ENCODE assay signal across 8 mouse cellular contexts in genomic region chr9:21960558-21961208, GRCm38 (mm10). TPM values are rescaled to one million over a fixed set of nuclear protein-coding genes. Genes with fewer than 3 reads are reported as not detected.
DNase-seq lines count a peak whose midpoint lies in the region; ATAC-seq and TF ChIP-seq lines count a peak whose summit lies in the region.

No protein-coding gene starts in this region.

- peaks cover 13% of the 10 kb centered on the region for H3K36me3 ChIP-seq in kidney, embryonic 15.5 days

- no peaks in the 10 kb centered on the region for H3K9me3 ChIP-seq in kidney, embryonic 15.5 days (replicated peaks)

- no peak for TF ChIP-seq CTCF in gastrocnemius, adult 2 months (IDR thresholded peaks at IDR 0.05)

- intact Hi-C loops in gastrocnemius, adult 2 months (cut with DNase I): no loop called here

- peaks cover 12% of the 10 kb centered on the region for H3K4me1 ChIP-seq in brown adipose tissue, adult 24 weeks (ENCODE audit: control insufficient read depth, insufficient read depth, insufficient read length, low read length)
- peaks cover 56% of the 10 kb centered on the region for H3K4me1 ChIP-seq in kidney, embryonic 15.5 days

- 13% methylated on average over 26 of the region's 26 CpGs for WGBS in kidney, embryonic 15.5 days

- H3K4me3 ChIP-seq in gastrocnemius, adult 2 months: no peak overlapping the region
- H3K4me3 ChIP-seq in brown adipose tissue, adult 24 weeks (ENCODE audit: insufficient read depth, low read depth, low read length): no peak overlapping the region
- H3K4me3 ChIP-seq in kidney, embryonic 15.5 days (replicated peaks): peak overlapping the region; percentile 52

- H3K9ac ChIP-seq in kidney, embryonic 15.5 days: no peak overlapping the region

- ATAC-seq in kidney, embryonic 15.5 days (replicated peaks; ENCODE audit: low FRiP score): no peak
- ATAC-seq in CD4-positive, CD25-positive, alpha-beta regulatory T cell, adult 4 months: no peak

- peak overlapping the region; percentile 12; the same call in 1 of the 2 replicates for H3K27ac ChIP-seq in gastrocnemius, adult 2 months
- H3K27ac ChIP-seq in brown adipose tissue, adult 24 weeks (replicated peaks; ENCODE audit: low read depth, low read length): peak overlapping the region; percentile 4; the same call in 1 of the 2 replicates
- H3K27ac ChIP-seq in kidney, embryonic 15.5 days: peak overlapping the region; percentile 56

- peak overlapping the region; percentile 90 for H3K4me2 ChIP-seq in kidney, embryonic 15.5 days

- no peak for DNase-seq in gastrocnemius, adult 2 months
- DNase-seq in gastrocnemius, adult 18-20 months (ENCODE audit: low spot score): no peak
- peak; percentile 50 for DNase-seq in lung, postnatal 14 days
- DNase-seq in thymus, adult 18-20 months: no peak
- no peak for DNase-seq in spleen, postnatal 4 days (ENCODE audit: low spot score in 2 of 2)

- peaks cover 15% of the 10 kb centered on the region for H3K27me3 ChIP-seq in kidney, embryonic 15.5 days

RNA-seq across cellular contexts. Expression of gene Epor, which starts 2.6 kb away (rescaled TPM):
- under 1 TPM; 0.23 to 0.25 TPM for total RNA-seq in gastrocnemius, adult 2 months (2021)
- total RNA-seq in gastrocnemius, adult 18-20 months (2021): under 1 TPM in 1 of 2 experiments, not detected in 1; 0.21 TPM
- 1.3 and 1.7 TPM in 2 replicates for polyA plus RNA-seq in brown adipose tissue, adult 24 weeks (2012; ENCODE audit: insufficient read depth, insufficient read length, missing spikeins)
- 12.1 and 15.2 TPM in 2 replicates for polyA plus RNA-seq in kidney, embryonic 15.5 days (2015; fragmentation: Nextera tagmentation; extraction: Ambion mirVana)
- not detected for polyA plus RNA-seq in CD4-positive, CD25-positive, alpha-beta regulatory T cell, adult 4 months (2017; shearing (Covaris generic))

RNA-seq across cellular contexts. Expression of gene Swsap1, which starts 5.1 kb away (rescaled TPM):
- 1 to 10 TPM; 1.7 to 3.1 TPM for total RNA-seq in gastrocnemius, adult 2 months (2021)
- 1 to 10 TPM; 2.1 to 2.3 TPM for total RNA-seq in gastrocnemius, adult 18-20 months (2021)
- polyA plus RNA-seq in brown adipose tissue, adult 24 weeks (2012; ENCODE audit: insufficient read depth, insufficient read length, missing spikeins): 11.6 and 15.4 TPM in 2 replicates
- 7.9 and 12.6 TPM in 2 replicates for polyA plus RNA-seq in kidney, embryonic 15.5 days (2015; fragmentation: Nextera tagmentation; extraction: Ambion mirVana)
- polyA plus RNA-seq in CD4-positive, CD25-positive, alpha-beta regulatory T cell, adult 4 months (2017; shearing (Covaris generic)): 10 to 100 TPM in 1 of 2 experiments, 1 to 10 TPM in 1; 3.2 to 13.5 TPM

RNA-seq across cellular contexts. Expression of gene Plppr2, which starts 23.9 kb away (rescaled TPM):
- total RNA-seq in gastrocnemius, adult 2 months (2021): under 1 TPM; 0.36 to 0.98 TPM
- under 1 TPM; 0.50 to 0.81 TPM for total RNA-seq in gastrocnemius, adult 18-20 months (2021)
- polyA plus RNA-seq in brown adipose tissue, adult 24 weeks (2012; ENCODE audit: insufficient read depth, insufficient read length, missing spikeins): 1.9 and 2.0 TPM in 2 replicates
- 7.9 and 11.3 TPM in 2 replicates for polyA plus RNA-seq in kidney, embryonic 15.5 days (2015; fragmentation: Nextera tagmentation; extraction: Ambion mirVana)
- polyA plus RNA-seq in CD4-positive, CD25-positive, alpha-beta regulatory T cell, adult 4 months (2017; shearing (Covaris generic)): under 1 TPM; 0.28 to 0.90 TPM

RNA-seq across cellular contexts. Expression of gene Rgl3, which starts 28.6 kb away (rescaled TPM):
- under 1 TPM; 0.28 to 0.69 TPM for total RNA-seq in gastrocnemius, adult 2 months (2021)
- total RNA-seq in gastrocnemius, adult 18-20 months (2021): under 1 TPM; 0.39 to 0.55 TPM
- polyA plus RNA-seq in brown adipose tissue, adult 24 weeks (2012; ENCODE audit: insufficient read depth, insufficient read length, missing spikeins): 9.2 and 10.4 TPM in 2 replicates
- 23.7 and 24.5 TPM in 2 replicates for polyA plus RNA-seq in kidney, embryonic 15.5 days (2015; fragmentation: Nextera tagmentation; extraction: Ambion mirVana)
- not detected for polyA plus RNA-seq in CD4-positive, CD25-positive, alpha-beta regulatory T cell, adult 4 months (2017; shearing (Covaris generic))

RNA-seq across cellular contexts. Expression of gene Tmem205, which starts 33.3 kb away (rescaled TPM):
- 10 to 100 TPM; 11.6 to 11.8 TPM for total RNA-seq in gastrocnemius, adult 2 months (2021)
- 10 to 100 TPM; 10.5 to 13.8 TPM for total RNA-seq in gastrocnemius, adult 18-20 months (2021)
- 204 and 213 TPM in 2 replicates for polyA plus RNA-seq in brown adipose tissue, adult 24 weeks (2012; ENCODE audit: insufficient read depth, insufficient read length, missing spikeins)
- 59.2 and 61.0 TPM in 2 replicates for polyA plus RNA-seq in kidney, embryonic 15.5 days (2015; fragmentation: Nextera tagmentation; extraction: Ambion mirVana)
- 1 to 10 TPM; 8.0 to 8.7 TPM for polyA plus RNA-seq in CD4-positive, CD25-positive, alpha-beta regulatory T cell, adult 4 months (2017; shearing (Covaris generic))

Comparison
In these comparisons a context has a peak if more than half of its experiments do, and no peak if none do; other contexts are left out.
1. H3K27ac ChIP-seq: peak in every context shown above with its lines; median percentile 56 in kidney, embryonic 15.5 days; 12 in gastrocnemius, adult 2 months; 4 in brown adipose tissue, adult 24 weeks.